In genomic region chr9:57831267-57832082, GRCm38 (mm10) we compare ENCODE assay signal across 1 mouse cellular context.
TF ChIP-seq lines count a peak whose summit lies in the region.

No protein-coding gene starts in this region.

TF ChIP-seq in CH12.LX, 34 proteins besides CTCF, POLR2A, EP300 and RAD21 (continued from another document):
- no peak; the same call in 1 of the 2 replicates for TF ChIP-seq ZNF384 (IDR thresholded peaks at IDR 0.05; ENCODE audit: low read depth, low read length)
- TF ChIP-seq USF2 (conservative IDR thresholded peaks at IDR 0.05; ENCODE audit: low read depth, low read length) = no peak; the same call in 1 of the 2 replicates
- 0 out of 2 replicates have a peak, but pooled peaks have one; percentile 25 for TF ChIP-seq KAT2A (IDR thresholded peaks at IDR 0.05; ENCODE audit: insufficient replicate concordance, low read length)
- no peak for TF ChIP-seq CHD2 (IDR thresholded peaks at IDR 0.05; ENCODE audit: low read length)
- TF ChIP-seq BHLHE40 (IDR thresholded peaks at IDR 0.05; ENCODE audit: low read depth, low read length) = peak; percentile 86
- no peak for TF ChIP-seq UBTF (IDR thresholded peaks at IDR 0.05; ENCODE audit: low read depth, low read length)
- TF ChIP-seq ETS1 (conservative IDR thresholded peaks at IDR 0.05; ENCODE audit: low read depth, low read length) = peak; percentile 78
- no peak for TF ChIP-seq POLR2AphosphoS2 (IDR thresholded peaks at IDR 0.05; ENCODE audit: low read depth, low read length)
- no peak for TF ChIP-seq NELFE (IDR thresholded peaks at IDR 0.05; ENCODE audit: low read depth, low read length)
- no peak for TF ChIP-seq CHD1 (IDR thresholded peaks at IDR 0.05; ENCODE audit: low read depth, low read length)
- TF ChIP-seq ELF1 (IDR thresholded peaks at IDR 0.05; ENCODE audit: low read depth, low read length) = no peak
- TF ChIP-seq USF1 (IDR thresholded peaks at IDR 0.05; ENCODE audit: low read depth, low read length) = no peak
